Mouse (Mus musculus) heart, embryonic 10.5 days (tissue): ENCODE results near the gene Susd3. TPM values are rescaled to one million over a fixed set of nuclear protein-coding genes. Genes with fewer than 3 reads are reported as not detected.

Experiments
- DNase-seq: peaks from one replicate; pipeline ENCODE4 v3.0.0-alpha.2; 2017; ENCODE audit warnings: low spot score
- H3K27ac ChIP-seq: fragments of 300-500 bp; sonication (generic); 2 replicates; pipeline ENCODE4 v1.5.1; 2016; ENCODE audit warnings: mild to moderate bottlenecking
- H3K27me3 ChIP-seq: fragments of 300-500 bp; sonication (generic); 2 replicates; pipeline ENCODE4 v1.6.1; 2016; ENCODE audit warnings: mild to moderate bottlenecking; ENCODE audit not compliant: poor library complexity, insufficient read depth, severe bottlenecking
- H3K36me3 ChIP-seq: fragments of 300-500 bp; sonication (generic); 2 replicates; pipeline ENCODE4 v1.6.1; 2016; ENCODE audit warnings: mild to moderate bottlenecking, moderate library complexity
- H3K4me1 ChIP-seq: fragments of 300-500 bp; sonication (generic); 2 replicates; pipeline ENCODE4 v1.6.1; 2016; ENCODE audit warnings: mild to moderate bottlenecking
- H3K4me3 ChIP-seq: fragments of 300-500 bp; sonication (generic); 2 replicates; pipeline ENCODE4 v1.5.1; 2016; ENCODE audit warnings: mild to moderate bottlenecking, moderate library complexity
- H3K9me3 ChIP-seq: fragments of 300-500 bp; sonication (generic); 2 replicates; pipeline ENCODE4 v1.6.1; 2016; ENCODE audit warnings: mild to moderate bottlenecking, moderate library complexity
- WGBS: fragments of 180-500 bp; shearing (Covaris S2); methylation state at CpG from one replicate; pipeline ENCODE4 v1.1.7; 2016; 5-methylcytosine and 5-hydroxymethylcytosine counted together
- polyA plus RNA-seq: library from polyadenylated mRNA; unstranded; fragments of >200 nt; fragmentation: Nextera tagmentation; extraction: Ambion mirVana; gene quantifications from 2 replicates; pipeline ENCODE4 v1.2.1, GENCODE M21; 2016

The Susd3 gene
- polyA plus RNA-seq, 1 experiment from 2014 or later, result 1.1 TPM

GRCm38 (mm10) chr13:49243492-49243891 lies 5.0 kb downstream of the Susd3 start:
- Histone ChIP-seq H3K27me3 (peaks cover 44% of the 10 kb centered on the region), H3K9me3 (no peaks in the 10 kb centered on the region), H3K4me1 (peaks cover 19% of the 10 kb centered on the region), H3K36me3 (no peaks in the 10 kb centered on the region), H3K27ac (no peak overlapping the region), H3K4me3 (no peak overlapping the region)
- no peak for DNase-seq
- 76% methylated on average over 2 of the region's 2 CpGs for WGBS

GRCm38 (mm10) chr13:49242321-49243065 lies 6.0 kb downstream of the Susd3 start:
- Histone ChIP-seq H3K27me3 (peaks cover 38% of the 10 kb centered on the region), H3K4me3 (no peak overlapping the region), H3K27ac (no peak overlapping the region), H3K4me1 (peaks cover 9% of the 10 kb centered on the region; the same call in 1 of the 2 replicates), H3K9me3 (no peaks in the 10 kb centered on the region), H3K36me3 (no peaks in the 10 kb centered on the region)
- DNase-seq, result no peak
- WGBS, result 52% methylated on average over 9 of the region's 9 CpGs

GRCm38 (mm10) chr13:49238737-49239136 lies 9.8 kb downstream of the Susd3 start:
- WGBS, result 90% methylated on average over 8 of the region's 8 CpGs

GRCm38 (mm10) chr13:49237617-49238016 lies 10.9 kb downstream of the Susd3 start:
- 82% methylated on average over 8 of the region's 8 CpGs for WGBS
- Histone ChIP-seq H3K27me3 (0 out of 2 replicates have a peak, but pooled peaks cover 3% of the 10 kb centered on the region), H3K4me3 (no peak overlapping the region), H3K4me1 (peaks cover 4% of the 10 kb centered on the region; the same call in 1 of the 2 replicates), H3K36me3 (no peaks in the 10 kb centered on the region), H3K27ac (no peak overlapping the region; the same call in 1 of the 2 replicates), H3K9me3 (no peaks in the 10 kb centered on the region)
- DNase-seq, result no peak

More at GRCm38 (mm10) chr13:49238737-49239136, 9.8 kb downstream of the Susd3 start:
- H3K27me3 ChIP-seq, result 0 out of 2 replicates have a peak, but pooled peaks cover 3% of the 10 kb centered on the region
- peaks cover 8% of the 10 kb centered on the region; the same call in 1 of the 2 replicates for H3K4me1 ChIP-seq
- no peaks in the 10 kb centered on the region for H3K36me3 ChIP-seq
- no peak overlapping the region for H3K4me3 ChIP-seq
- no peaks in the 10 kb centered on the region for H3K9me3 ChIP-seq
- DNase-seq, result no peak
- H3K27ac ChIP-seq, result no peak overlapping the region

GRCm38 (mm10) chr13:49234711-49235110 lies 13.8 kb downstream of the Susd3 start:
- H3K9me3 ChIP-seq, result no peaks in the 10 kb centered on the region
- no peak overlapping the region for H3K27ac ChIP-seq
- WGBS, result 94% methylated on average over 4 of the region's 4 CpGs
- H3K4me3 ChIP-seq, result no peak overlapping the region
- H3K36me3 ChIP-seq, result no peaks in the 10 kb centered on the region
- H3K4me1 ChIP-seq, result no peaks in the 10 kb centered on the region
- DNase-seq, result no peak
- H3K27me3 ChIP-seq, result 0 out of 2 replicates have a peak, but pooled peaks cover 3% of the 10 kb centered on the region

- no peaks in the 10 kb centered on the region for H3K4me1 ChIP-seq
- WGBS, result 89% methylated on average over 8 of the region's 8 CpGs
- no peaks in the 10 kb centered on the region for H3K9me3 ChIP-seq
- no peaks in the 10 kb centered on the region for H3K36me3 ChIP-seq
- no peak overlapping the region for H3K27ac ChIP-seq
- DNase-seq, result no peak
- 0 out of 2 replicates have a peak, but pooled peaks cover 3% of the 10 kb centered on the region for H3K27me3 ChIP-seq
- H3K4me3 ChIP-seq, result no peak overlapping the region
Measured at GRCm38 (mm10) chr13:49233792-49234572, 14.5 kb downstream of the Susd3 start.

GRCm38 (mm10) chr13:49225633-49226032 lies 22.9 kb downstream of the Susd3 start:
- 17% methylated on average over 4 of the region's 4 CpGs for WGBS

GRCm38 (mm10) chr13:49225159-49225558 lies 23.3 kb downstream of the Susd3 start:
- no peak for DNase-seq
- 53% methylated on average over 3 of the region's 3 CpGs for WGBS
- Histone ChIP-seq H3K27ac (no peak overlapping the region), H3K27me3 (peaks cover 31% of the 10 kb centered on the region), H3K4me1 (0 out of 2 replicates have a peak, but pooled peaks cover 6% of the 10 kb centered on the region), H3K9me3 (0 out of 2 replicates have a peak, but pooled peaks cover 3% of the 10 kb centered on the region), H3K4me3 (no peak overlapping the region), H3K36me3 (no peaks in the 10 kb centered on the region)

More at GRCm38 (mm10) chr13:49225633-49226032, 22.9 kb downstream of the Susd3 start:
- Histone ChIP-seq H3K27me3 (peaks cover 31% of the 10 kb centered on the region), H3K27ac (no peak overlapping the region), H3K36me3 (no peaks in the 10 kb centered on the region), H3K9me3 (0 out of 2 replicates have a peak, but pooled peaks cover 3% of the 10 kb centered on the region), H3K4me3 (no peak overlapping the region), H3K4me1 (0 out of 2 replicates have a peak, but pooled peaks cover 6% of the 10 kb centered on the region)
- DNase-seq, result no peak

- 0 out of 2 replicates have a peak, but pooled peaks cover 3% of the 10 kb centered on the region for H3K9me3 ChIP-seq
- H3K27me3 ChIP-seq, result peaks cover 31% of the 10 kb centered on the region
- H3K4me3 ChIP-seq, result no peak overlapping the region
- no peak overlapping the region for H3K27ac ChIP-seq
- no peaks in the 10 kb centered on the region for H3K36me3 ChIP-seq
- H3K4me1 ChIP-seq, result 0 out of 2 replicates have a peak, but pooled peaks cover 6% of the 10 kb centered on the region
- DNase-seq, result no peak
- 15% methylated on average over 6 of the region's 6 CpGs for WGBS
Measured at GRCm38 (mm10) chr13:49224729-49225128, 23.8 kb downstream of the Susd3 start.

- Histone ChIP-seq H3K4me3 (no peak overlapping the region), H3K27me3 (peaks cover 31% of the 10 kb centered on the region), H3K36me3 (no peaks in the 10 kb centered on the region), H3K9me3 (0 out of 2 replicates have a peak, but pooled peaks cover 3% of the 10 kb centered on the region), H3K4me1 (0 out of 2 replicates have a peak, but pooled peaks cover 6% of the 10 kb centered on the region), H3K27ac (no peak overlapping the region)
- DNase-seq, result no peak
- WGBS, result 8% methylated on average over 10 of the region's 10 CpGs
Measured at GRCm38 (mm10) chr13:49224314-49224713, 24.2 kb downstream of the Susd3 start.

GRCm38 (mm10) chr13:49220912-49221311 lies 27.6 kb downstream of the Susd3 start:
- DNase-seq, result no peak
- Histone ChIP-seq H3K27me3 (peaks cover 40% of the 10 kb centered on the region), H3K9me3 (0 out of 2 replicates have a peak, but pooled peaks cover 3% of the 10 kb centered on the region), H3K4me3 (no peak overlapping the region), H3K27ac (no peak overlapping the region), H3K36me3 (no peaks in the 10 kb centered on the region), H3K4me1 (peaks cover 21% of the 10 kb centered on the region)
- WGBS, result 17% methylated on average over 5 of the region's 5 CpGs

- Histone ChIP-seq H3K27ac (no peak overlapping the region), H3K27me3 (peaks cover 35% of the 10 kb centered on the region), H3K4me3 (no peak overlapping the region), H3K4me1 (peaks cover 31% of the 10 kb centered on the region), H3K36me3 (no peaks in the 10 kb centered on the region), H3K9me3 (0 out of 2 replicates have a peak, but pooled peaks cover 3% of the 10 kb centered on the region)
- DNase-seq, result no peak
- WGBS, result 77% methylated on average over 4 of the region's 4 CpGs
Measured at GRCm38 (mm10) chr13:49219367-49219766, 29.1 kb downstream of the Susd3 start.
